Mouse (Mus musculus): ENCODE measurements at regions not wholly inside any gene's neighbourhood (a gene's known extent, or its start where the extent isn't known, plus 50 kb on each side); places are given as distances from the start of the nearest gene placed in this dataset.
"Not testable (repeated sequence)": the region's sequence is repeated elsewhere in the genome, so short reads cannot be mapped to it uniquely, and the experiment has no call there.

GRCm38 (mm10) chr4:92977761-92978160, 357.6 kb downstream of the Tusc1 start:
- no peak for ATAC-seq
- Histone ChIP-seq H3K4me2 (replicated peaks) (no peak overlapping the region), H3K4me3 (replicated peaks) (no peak overlapping the region), H3K27ac (no peak overlapping the region), H3K4me1 (replicated peaks) (no peaks in the 10 kb centered on the region), H3K9ac (no peak overlapping the region), H3K36me3 (no peaks in the 10 kb centered on the region), H3K27me3 (replicated peaks) (no peaks in the 10 kb centered on the region), H3K9me3 (no peaks in the 10 kb centered on the region)
- WGBS: 72% methylated on average over 5 of the region's 5 CpGs

- no peak overlapping the region for H3K4me2 ChIP-seq (replicated peaks)
- no peaks in the 10 kb centered on the region for H3K4me1 ChIP-seq (replicated peaks)
- no peaks in the 10 kb centered on the region for H3K36me3 ChIP-seq
- no peak overlapping the region for H3K27ac ChIP-seq
- ATAC-seq: no peak
- 75% methylated on average over 3 of the region's 3 CpGs for WGBS
- no peak overlapping the region for H3K4me3 ChIP-seq (replicated peaks)
- H3K9ac ChIP-seq: no peak overlapping the region
- no peaks in the 10 kb centered on the region for H3K9me3 ChIP-seq
- no peaks in the 10 kb centered on the region for H3K27me3 ChIP-seq (replicated peaks)
Measured at GRCm38 (mm10) chr4:92942068-92942707, 393.1 kb downstream of the Tusc1 start.

GRCm38 (mm10) chr4:92931272-92931671, 404.0 kb downstream of the Tusc1 start:
- Histone ChIP-seq H3K4me2 (replicated peaks) (no peak overlapping the region), H3K27me3 (replicated peaks) (no peaks in the 10 kb centered on the region), H3K27ac (no peak overlapping the region), H3K36me3 (no peaks in the 10 kb centered on the region), H3K4me1 (replicated peaks) (no peaks in the 10 kb centered on the region), H3K9ac (no peak overlapping the region), H3K9me3 (no peaks in the 10 kb centered on the region), H3K4me3 (replicated peaks) (no peak overlapping the region)
- no peak for ATAC-seq

GRCm38 (mm10) chr4:92921386-92922040, 413.8 kb downstream of the Tusc1 start:
- peak; percentile 77 for ATAC-seq
- Histone ChIP-seq H3K36me3 (no peaks in the 10 kb centered on the region), H3K4me1 (replicated peaks) (no peaks in the 10 kb centered on the region), H3K27me3 (replicated peaks) (no peaks in the 10 kb centered on the region), H3K4me3 (replicated peaks) (no peak overlapping the region), H3K4me2 (replicated peaks) (no peak overlapping the region), H3K9me3 (no peaks in the 10 kb centered on the region), H3K27ac (no peak overlapping the region), H3K9ac (no peak overlapping the region)
- 65% methylated on average over 9 of the region's 9 CpGs for WGBS

- ATAC-seq: peak; percentile 43
- H3K4me2 ChIP-seq (replicated peaks); H3K36me3 ChIP-seq; H3K9me3 ChIP-seq; H3K27me3 ChIP-seq (replicated peaks); H3K9ac ChIP-seq; H3K4me3 ChIP-seq (replicated peaks); H3K4me1 ChIP-seq (replicated peaks); H3K27ac ChIP-seq: not testable (repeated sequence)
- 56% methylated on average over 5 of the region's 5 CpGs for WGBS
Measured at GRCm38 (mm10) chr4:92903468-92903867, 431.8 kb downstream of the Tusc1 start.

All from intestine, embryonic 15.5 days (tissue).